Mouse (Mus musculus) testis, adult 2 months (tissue): ENCODE data around the gene Atp2a1. TPM values are rescaled to one million over a fixed set of nuclear protein-coding genes. Genes with fewer than 3 reads are reported as not detected.

Source experiments
- H3K27ac ChIP-seq: fragments of 200-500 bp; 2 replicates; pipeline ENCODE4 v1.5.1; 2012; ENCODE audit warnings: low read depth, low read length; ENCODE audit not compliant: control insufficient read depth, insufficient read depth
- H3K27me3 ChIP-seq: fragments of 200-500 bp; 2 replicates; pipeline ENCODE4 v1.6.1; 2012; ENCODE audit warnings: mild to moderate bottlenecking, low read length, moderate library complexity; ENCODE audit not compliant: control insufficient read depth, insufficient read depth
- H3K36me3 ChIP-seq: fragments of 200-500 bp; 2 replicates; pipeline ENCODE4 v1.6.1; 2012; ENCODE audit warnings: mild to moderate bottlenecking, low read length; ENCODE audit not compliant: control insufficient read depth, insufficient read depth
- H3K4me1 ChIP-seq: fragments of 200-500 bp; 2 replicates; pipeline ENCODE4 v1.6.1; 2012; ENCODE audit warnings: low read length; ENCODE audit not compliant: control insufficient read depth, insufficient read depth
- H3K4me3 ChIP-seq: fragments of 200-500 bp; 2 replicates; pipeline ENCODE4 v1.5.1; 2012; ENCODE audit warnings: low read depth, mild to moderate bottlenecking, low read length, moderate library complexity, mixed read lengths; ENCODE audit not compliant: control insufficient read depth
- CTCF ChIP-seq: fragments of 200-500 bp; IDR thresholded peaks from 2 replicates; pipeline ENCODE4 v1.5.1; 2012; ENCODE audit warnings: low read depth, mild to moderate bottlenecking, inconsistent platforms, low read length, moderate library complexity; ENCODE audit not compliant: control insufficient read depth, insufficient read depth, insufficient replicate concordance
- POLR2A ChIP-seq: fragments of 200-500 bp; IDR thresholded peaks from 2 replicates; pipeline ENCODE4 v1.6.1; 2012; ENCODE audit warnings: low read depth, mild to moderate bottlenecking, inconsistent platforms, low read length, moderate library complexity; ENCODE audit not compliant: control insufficient read depth
- polyA plus RNA-seq: library from polyadenylated mRNA; depleted of rRNA; stranded (reverse); fragments of >200 nt; gene quantifications from 2 replicates; pipeline ENCODE4 v1.2.3, GENCODE M21; 2012

The Atp2a1 gene
- polyA plus RNA-seq, 1 experiment = 1.5 TPM

DNA sequence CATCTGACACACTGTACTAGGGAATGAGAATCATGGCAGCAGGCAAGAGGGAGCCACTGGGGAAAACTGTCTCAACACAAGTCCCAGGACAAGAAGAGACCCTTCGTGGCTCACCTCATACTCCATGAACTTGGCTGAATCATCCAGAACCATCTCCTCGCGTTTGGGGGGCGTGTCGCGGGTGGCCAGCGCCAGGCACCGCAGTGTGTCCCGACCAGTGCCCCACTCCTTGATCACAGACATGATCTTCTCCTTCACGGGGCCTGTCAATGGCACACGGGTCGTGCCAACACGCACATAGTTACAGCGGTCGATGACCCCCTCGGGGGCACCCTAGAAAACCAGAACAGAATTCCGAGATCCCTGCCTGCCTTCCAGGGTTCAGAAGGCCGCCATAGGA lies 12.9 kb downstream of the Atp2a1 start:
- Histone ChIP-seq H3K27me3 (no peaks in the 10 kb centered on the region), H3K36me3 (no peaks in the 10 kb centered on the region), H3K27ac (no peak overlapping the region), H3K4me3 (no peak overlapping the region), H3K4me1 (peaks cover 2% of the 10 kb centered on the region; the same call in 1 of the 2 replicates)
- TF ChIP-seq POLR2A (no peak), CTCF (no peak)

DNA sequence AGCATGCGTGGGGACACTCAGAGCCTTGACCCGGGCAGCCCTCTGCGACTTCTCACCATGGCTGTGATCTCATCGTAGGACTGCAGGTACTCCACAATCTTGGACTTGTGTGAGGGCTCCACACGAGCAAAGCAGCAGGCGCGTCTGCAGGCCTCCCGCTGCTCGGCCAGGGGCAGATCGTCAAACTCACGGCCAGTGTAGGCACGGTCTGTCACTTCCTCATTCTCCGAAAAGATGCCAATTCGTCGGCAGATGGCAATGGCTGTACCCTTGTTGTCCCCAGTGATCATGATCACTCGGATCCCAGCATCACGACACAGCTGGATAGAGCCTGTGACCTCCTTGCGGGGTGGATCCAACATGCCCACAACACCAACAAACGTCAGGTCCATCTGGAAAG lies 14.4 kb downstream of the Atp2a1 start:
- no peak overlapping the region for H3K27ac ChIP-seq
- H3K4me1 ChIP-seq = peaks cover 2% of the 10 kb centered on the region; the same call in 1 of the 2 replicates
- H3K27me3 ChIP-seq = no peaks in the 10 kb centered on the region
- no peak overlapping the region for H3K4me3 ChIP-seq
- H3K36me3 ChIP-seq = no peaks in the 10 kb centered on the region
- TF ChIP-seq POLR2A (no peak), CTCF (no peak)

DNA sequence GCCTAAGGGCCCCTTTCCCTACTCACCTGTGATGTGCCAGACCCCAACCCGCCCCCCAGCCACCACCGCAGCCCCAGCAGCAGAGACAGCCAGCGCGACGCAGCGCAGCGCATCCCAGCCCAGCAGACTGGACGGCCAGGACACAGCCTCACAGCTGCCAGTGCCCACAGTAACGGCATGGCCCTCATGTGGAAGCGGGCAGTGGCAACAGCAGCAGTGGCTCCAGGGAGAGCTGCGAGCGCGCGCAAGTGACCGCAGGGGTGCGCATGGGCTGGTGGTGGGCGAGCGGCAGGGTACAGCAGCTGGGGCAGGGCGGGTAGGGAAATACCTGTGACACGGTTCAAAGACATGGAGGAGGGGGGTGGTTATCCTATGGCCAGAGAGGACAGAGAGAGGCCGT lies 16.7 kb downstream of the Atp2a1 start:
- no peaks in the 10 kb centered on the region for H3K27me3 ChIP-seq
- TF ChIP-seq POLR2A (no peak), CTCF (no peak)
- H3K36me3 ChIP-seq = no peaks in the 10 kb centered on the region
- H3K4me3 ChIP-seq = no peak overlapping the region
- H3K4me1 ChIP-seq = no peaks in the 10 kb centered on the region
- no peak overlapping the region for H3K27ac ChIP-seq

DNA sequence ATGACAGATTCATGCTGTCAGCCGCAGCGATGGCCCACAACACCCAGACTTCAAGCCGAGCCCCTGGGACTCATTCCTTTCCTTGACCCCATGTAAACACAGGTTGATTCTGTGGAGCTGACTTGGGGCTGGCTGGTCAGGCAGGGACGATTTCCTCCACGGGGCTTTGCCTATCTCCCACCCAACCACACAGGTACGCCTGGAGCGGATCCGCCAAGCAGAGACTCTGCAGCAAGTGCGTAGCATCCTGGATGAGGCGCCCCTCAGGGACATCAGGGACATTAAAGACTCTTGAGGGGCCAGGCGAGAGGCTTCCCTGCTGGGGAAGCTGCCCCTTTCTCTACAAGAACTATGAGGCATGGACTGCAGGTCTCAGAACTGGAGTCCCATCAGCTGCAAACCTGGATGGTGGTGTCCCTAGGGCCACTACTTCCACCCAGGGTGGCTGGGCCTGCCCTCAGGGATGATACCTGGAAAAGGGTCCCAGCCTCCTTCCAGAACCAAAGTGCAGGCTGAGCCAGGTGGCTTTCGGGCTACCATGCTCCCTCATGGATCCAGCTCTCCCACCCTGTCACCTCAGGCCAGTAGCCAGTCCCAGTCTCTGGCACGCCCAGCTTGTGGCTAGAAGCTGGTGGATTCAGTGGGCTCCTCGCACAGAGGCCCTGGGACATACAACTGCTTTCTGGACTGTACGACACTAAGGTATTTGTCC lies 17.6 kb downstream of the Atp2a1 start:
- Histone ChIP-seq H3K36me3 (no peaks in the 10 kb centered on the region), H3K27me3 (no peaks in the 10 kb centered on the region), H3K4me3 (no peak overlapping the region), H3K4me1 (no peaks in the 10 kb centered on the region), H3K27ac (no peak overlapping the region)
- TF ChIP-seq POLR2A (no peak), CTCF (no peak)

DNA sequence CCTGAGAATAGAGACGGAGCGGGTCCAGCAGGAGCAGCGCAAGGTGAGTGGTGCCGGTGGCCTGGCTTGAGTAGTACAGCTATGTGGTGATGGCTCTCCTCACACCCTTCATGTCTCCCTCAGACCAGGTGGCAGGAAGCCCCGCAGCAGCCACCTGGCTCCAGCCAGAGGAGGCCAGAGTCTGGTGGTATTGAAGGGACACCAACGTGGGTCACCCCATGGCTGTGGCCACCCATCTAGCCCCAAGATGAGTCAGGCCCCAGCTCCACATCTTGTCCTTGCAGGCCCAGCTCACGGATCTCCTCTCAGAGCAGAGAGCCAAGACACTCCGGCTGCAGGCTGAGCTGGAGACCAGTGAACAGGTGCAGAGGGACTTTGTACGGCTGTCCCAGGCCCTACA lies 18.4 kb downstream of the Atp2a1 start:
- TF ChIP-seq POLR2A = no peak
- no peak for TF ChIP-seq CTCF
- H3K27ac ChIP-seq = no peak overlapping the region
- H3K4me3 ChIP-seq = no peak overlapping the region
- no peaks in the 10 kb centered on the region for H3K27me3 ChIP-seq
- no peaks in the 10 kb centered on the region for H3K4me1 ChIP-seq
- H3K36me3 ChIP-seq = no peaks in the 10 kb centered on the region

DNA sequence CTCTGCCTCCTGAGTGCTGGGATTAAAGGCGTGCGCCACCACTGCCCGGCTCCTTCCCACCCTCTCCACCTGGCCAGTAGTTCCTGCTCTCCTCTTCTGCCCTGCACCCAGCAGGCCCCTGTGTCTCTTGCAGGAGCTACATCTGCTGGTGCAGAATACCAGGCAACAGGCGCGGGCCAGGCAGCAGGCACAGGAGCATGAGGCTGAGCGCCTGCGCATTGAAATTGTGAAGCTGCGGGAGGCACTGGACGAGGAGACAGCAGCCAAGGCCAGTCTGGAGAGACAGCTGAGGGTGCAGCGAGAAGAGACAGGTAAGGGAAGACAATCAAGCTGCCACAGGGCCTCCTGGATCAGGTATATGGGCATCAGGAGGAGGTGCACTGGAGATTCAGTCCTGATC lies 18.9 kb downstream of the Atp2a1 start:
- Histone ChIP-seq H3K27ac (no peak overlapping the region), H3K36me3 (no peaks in the 10 kb centered on the region), H3K4me3 (no peak overlapping the region), H3K4me1 (no peaks in the 10 kb centered on the region), H3K27me3 (no peaks in the 10 kb centered on the region)
- TF ChIP-seq POLR2A (no peak), CTCF (no peak)

DNA sequence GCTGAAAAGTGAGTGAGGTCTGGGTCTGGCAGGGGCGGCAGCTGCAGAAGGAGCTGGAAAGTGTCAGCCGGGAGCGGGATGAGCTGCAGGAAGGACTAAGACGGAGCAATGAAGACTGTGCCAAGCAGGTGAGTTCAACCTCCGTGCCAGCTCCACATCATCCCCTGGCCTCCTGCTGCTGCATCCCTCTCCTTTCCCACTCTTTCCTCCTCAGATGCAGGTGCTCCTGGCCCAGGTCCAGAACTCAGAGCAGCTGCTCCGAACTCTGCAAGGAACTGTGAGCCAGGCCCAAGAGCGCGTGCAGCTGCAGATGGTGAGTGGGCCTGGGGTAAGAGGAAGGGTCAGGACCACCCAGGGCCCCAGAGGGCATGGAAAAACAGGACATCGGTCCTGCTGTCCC lies 22.8 kb downstream of the Atp2a1 start:
- Histone ChIP-seq H3K36me3 (no peaks in the 10 kb centered on the region), H3K27me3 (no peaks in the 10 kb centered on the region), H3K4me3 (no peak overlapping the region), H3K27ac (no peak overlapping the region), H3K4me1 (no peaks in the 10 kb centered on the region)
- TF ChIP-seq CTCF = no peak
